Mouse (Mus musculus): ENCODE results near the gene BC067074.

GRCm38 (mm10) chr13:113292001-113292400, 958 bp upstream of the BC067074 start:
- TF ChIP-seq CTCF (IDR thresholded peaks at IDR 0.05; ENCODE audit: control insufficient read depth, insufficient read depth, insufficient replicate concordance, low read depth, low read length): no peak
- no peak for TF ChIP-seq POLR2A (IDR thresholded peaks at IDR 0.05; ENCODE audit: control insufficient read depth, low read depth, low read length)
